Comparison of ENCODE assay signal across 19 mouse cellular contexts in the genomic region with DNA sequence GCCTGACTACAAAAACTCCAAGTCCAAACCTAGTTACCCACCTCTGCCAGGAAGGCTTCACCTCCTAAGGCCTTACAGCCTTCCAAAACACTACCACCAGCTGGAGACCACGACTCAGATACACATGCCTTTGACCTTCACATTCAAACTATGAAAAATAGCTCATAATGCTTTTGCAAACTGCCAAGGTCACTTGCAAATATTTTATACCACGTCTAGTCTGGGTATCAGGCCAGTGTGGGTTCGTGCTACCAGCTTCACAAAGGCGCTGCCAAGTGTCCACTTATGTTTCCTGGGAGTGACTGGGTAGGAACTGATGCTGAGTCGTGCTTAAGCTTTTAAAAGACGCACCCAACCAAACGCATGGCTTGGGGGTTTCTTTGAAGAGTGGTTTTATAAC.
A peak's percentile ranks its signal among the peaks of the same experiment; 100 is the strongest.
DNase-seq lines count a peak whose midpoint lies in the region; TF ChIP-seq lines count a peak whose summit lies in the region.
"Had no signal": no experiment of that assay in that cellular context is flagged by ENCODE, and none has a peak within 500 bp of the region (broad histone marks: within the 10 kb centered on the region; RNA-seq: fewer than 3 reads in every experiment).

No protein-coding gene starts in this region.

- no peak for TF ChIP-seq CTCF in cerebellum, adult 2 months (IDR thresholded peaks at IDR 0.05; ENCODE audit: borderline replicate concordance, insufficient read depth, low read depth, low read length)

- TF ChIP-seq POLR2A in cerebellum, adult 2 months (IDR thresholded peaks at IDR 0.05; ENCODE audit: borderline replicate concordance, insufficient read depth, low read length) = no peak

- no peaks in the 10 kb centered on the region for H3K27me3 ChIP-seq in cerebellum, adult 2 months (ENCODE audit: control insufficient read depth, insufficient read depth, low read length)
- H3K27me3 ChIP-seq: embryonic facial prominence, embryonic 12.5 days; forebrain, embryonic 13.5 days; forebrain, embryonic 15.5 days; Patski had no signal

- WGBS in cerebellum, adult 2 months = 82% methylated on average over 7 of the region's 7 CpGs

- H3K4me3 ChIP-seq in cerebellum, adult 2 months (replicated peaks; ENCODE audit: insufficient read depth, low read depth, low read length) = no peak overlapping the region
- H3K4me3 ChIP-seq: embryonic facial prominence, embryonic 10.5 days; embryonic facial prominence, embryonic 12.5 days; forebrain, embryonic 13.5 days; forebrain, embryonic 15.5 days had no signal

- no peak overlapping the region for H3K27ac ChIP-seq in cerebellum, adult 2 months (ENCODE audit: insufficient read depth, low read length)
- H3K27ac ChIP-seq: embryonic facial prominence, embryonic 10.5 days; embryonic facial prominence, embryonic 12.5 days; forebrain, embryonic 13.5 days; forebrain, embryonic 15.5 days had no signal

- peak; percentile 54 for DNase-seq in adrenal gland, adult 2 months
- no peak for DNase-seq in adrenal gland, adult 18-20 months (ENCODE audit: low spot score in 2 of 2)
- peak; percentile 3 for DNase-seq in ovary, adult 18-20 months (ENCODE audit: low spot score)
- no peak for DNase-seq in ovary, postnatal 10 days (ENCODE audit: low spot score)
- DNase-seq in adrenal gland, postnatal 14 days = peak; percentile 22
- peak; percentile 33 to 46 for DNase-seq in adrenal gland, postnatal 36 days
- no peak for DNase-seq in cerebellum, adult 2 months
- no peak for DNase-seq in kidney, adult 9 months
- DNase-seq: cerebellum, adult 11 months; cerebellum, adult 18-20 months; cerebellum, adult 9-10 months; cerebellum, postnatal 10 days; cerebellum, postnatal 25 days; forebrain, postnatal 0 days had no signal

- H3K4me1 ChIP-seq in cerebellum, adult 2 months (ENCODE audit: control insufficient read depth, insufficient read depth, low read length) = no peaks in the 10 kb centered on the region
- H3K4me1 ChIP-seq: embryonic facial prominence, embryonic 10.5 days; embryonic facial prominence, embryonic 12.5 days; forebrain, embryonic 13.5 days; forebrain, embryonic 15.5 days had no signal

Comparison
In these comparisons a context has a peak if more than half of its experiments do, and no peak if none do; other contexts are left out.
1. DNase-seq: peak in adrenal gland, adult 2 months (single experiment), ovary, adult 18-20 months (single experiment), adrenal gland, postnatal 14 days (single experiment) and adrenal gland, postnatal 36 days (2 of 2); none in adrenal gland, adult 18-20 months (0 of 2), ovary, postnatal 10 days (single experiment), cerebellum, adult 2 months (0 of 2) and kidney, adult 9 months (single experiment).